Mouse (Mus musculus) brain, embryonic 14.5 days (tissue): ENCODE measurements around the gene Dnajb12.

Experiments
- CTCF ChIP-seq: fragments of 200-500 bp; IDR thresholded peaks from 2 replicates; pipeline ENCODE4 v1.5.1; 2012; ENCODE audit warnings: inconsistent platforms, mild to moderate bottlenecking, moderate library complexity, borderline replicate concordance; ENCODE audit not compliant: insufficient read depth, insufficient read length; ENCODE audit errors: extremely low read depth
- POLR2A ChIP-seq: fragments of 200-500 bp; IDR thresholded peaks from 2 replicates; pipeline ENCODE4 v1.6.1; 2012; ENCODE audit warnings: mild to moderate bottlenecking, inconsistent platforms, borderline replicate concordance; ENCODE audit not compliant: poor library complexity, insufficient read depth, insufficient read length, severe bottlenecking; ENCODE audit errors: extremely low read depth

DNA sequence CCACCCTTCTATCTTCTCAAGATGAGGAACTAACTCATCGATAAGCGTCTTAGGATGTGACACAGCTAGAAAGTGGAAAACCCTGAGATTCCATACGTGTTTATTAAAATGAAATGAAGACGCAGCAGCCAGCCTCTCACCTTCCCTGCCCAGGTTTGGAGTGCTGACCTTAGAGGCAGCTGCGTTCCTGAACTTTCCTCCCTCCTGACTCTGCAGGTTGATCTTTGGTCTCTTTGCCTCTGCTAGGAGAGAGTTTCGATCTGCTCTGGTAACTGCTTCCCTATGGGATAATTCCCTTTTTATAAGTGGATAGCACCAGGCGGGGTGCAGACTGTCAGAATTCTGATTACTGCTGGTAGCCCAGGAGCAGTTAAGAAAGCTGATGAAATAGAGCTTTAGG is 1.5 kb downstream of the Dnajb12 start:
- no peak for TF ChIP-seq CTCF
- TF ChIP-seq POLR2A: no peak
